Mouse (Mus musculus) ES-E14 (cell line): Measurements from ENCODE around the gene Kptn. TPM values are rescaled to one million over a fixed set of nuclear protein-coding genes. Genes with fewer than 3 reads are reported as not detected.

Experiments
- DNase-seq: peaks from one replicate; pipeline ENCODE4 v3.0.0-alpha.2; 2013; ENCODE audit warnings: low read depth, low spot score
- H3K27ac ChIP-seq: 2 replicates; pipeline ENCODE4 v1.5.1; 2012; ENCODE audit warnings: low read depth, mild to moderate bottlenecking, low read length, moderate library complexity, mixed read lengths; ENCODE audit not compliant: poor library complexity, insufficient read depth, severe bottlenecking
- H3K36me3 ChIP-seq: 2 replicates; pipeline ENCODE4 v1.6.1; 2012; ENCODE audit warnings: mild to moderate bottlenecking, low read length, moderate library complexity, mixed read lengths; ENCODE audit not compliant: control insufficient read depth, poor library complexity, insufficient read depth, severe bottlenecking
- H3K4me1 ChIP-seq, 2 experiments: fragments of 150-350 bp in 1 of 2; sonication (generic) in 1 of 2; 2 replicates each; pipeline ENCODE4 v1.6.1; 2012; ENCODE audit warnings: low read length in 2 of 2, mild to moderate bottlenecking in 1 of 2, mixed read lengths in 1 of 2; ENCODE audit not compliant: control insufficient read depth in 2 of 2, insufficient read depth in 2 of 2, poor library complexity in 1 of 2
- H3K4me3 ChIP-seq, 2 experiments: fragments of 150-350 bp in 1 of 2; sonication (generic) in 1 of 2; 2 replicates each; pipeline ENCODE4 v1.5.1; 2012; ENCODE audit warnings: low read length in 2 of 2, low read depth in 1 of 2, mild to moderate bottlenecking in 1 of 2, mixed read lengths in 1 of 2; ENCODE audit not compliant: insufficient read depth in 1 of 2, poor library complexity in 1 of 2, severe bottlenecking in 1 of 2
- H3K9ac ChIP-seq: 2 replicates; pipeline ENCODE4 v1.6.1; 2012; ENCODE audit warnings: low read depth, mild to moderate bottlenecking, low read length, mixed read lengths; ENCODE audit not compliant: poor library complexity, insufficient read depth, severe bottlenecking
- H3K9me3 ChIP-seq: fragments of 150-350 bp; sonication (generic); 2 replicates; pipeline ENCODE4 v1.6.1; 2012; ENCODE audit warnings: low read depth, mild to moderate bottlenecking, low read length; ENCODE audit not compliant: control insufficient read depth, insufficient read depth
- CHD2 ChIP-seq: IDR thresholded peaks from 2 replicates; pipeline ENCODE4 v1.6.1; 2014; ENCODE audit warnings: mild to moderate bottlenecking, low read depth, low read length, inconsistent platforms
- HCFC1 ChIP-seq: IDR thresholded peaks from 2 replicates; pipeline ENCODE4 v1.6.1; 2012; ENCODE audit warnings: low read length, inconsistent platforms, borderline replicate concordance; ENCODE audit not compliant: insufficient read depth
- MAFK ChIP-seq: IDR thresholded peaks from 2 replicates; pipeline ENCODE4 v1.6.1; 2014; ENCODE audit warnings: mild to moderate bottlenecking, low read depth, low read length, inconsistent platforms; ENCODE audit not compliant: insufficient read depth
- ZC3H11A ChIP-seq: IDR thresholded peaks from 2 replicates; pipeline ENCODE4 v1.6.1; 2012; ENCODE audit warnings: low read depth, mild to moderate bottlenecking, inconsistent platforms, low read length, borderline replicate concordance
- ZNF384 ChIP-seq: IDR thresholded peaks from 2 replicates; pipeline ENCODE4 v1.6.1; 2012; ENCODE audit warnings: low read depth, low read length, inconsistent platforms
- in situ Hi-C, 2 experiments: fragments of 600-800 bp; cut with MboI; formaldehyde crosslinking; loops; one replicate each; pipeline ENCODE4 v1.15.1; 2025; ENCODE audit warnings: low sequenced_read_pairs in 2 of 2, inconsistent platforms in 1 of 2; ENCODE audit not compliant: unreplicated experiment in 2 of 2
- total RNA-seq: library from RNA; depleted of rRNA; stranded (reverse); fragments of 300-350 nt; gene quantifications from 2 replicates; pipeline ENCODE4 v1.2.3, GENCODE M21; 2012

Kptn gene
- total RNA-seq, 1 experiment = 15.4 TPM

DNA sequence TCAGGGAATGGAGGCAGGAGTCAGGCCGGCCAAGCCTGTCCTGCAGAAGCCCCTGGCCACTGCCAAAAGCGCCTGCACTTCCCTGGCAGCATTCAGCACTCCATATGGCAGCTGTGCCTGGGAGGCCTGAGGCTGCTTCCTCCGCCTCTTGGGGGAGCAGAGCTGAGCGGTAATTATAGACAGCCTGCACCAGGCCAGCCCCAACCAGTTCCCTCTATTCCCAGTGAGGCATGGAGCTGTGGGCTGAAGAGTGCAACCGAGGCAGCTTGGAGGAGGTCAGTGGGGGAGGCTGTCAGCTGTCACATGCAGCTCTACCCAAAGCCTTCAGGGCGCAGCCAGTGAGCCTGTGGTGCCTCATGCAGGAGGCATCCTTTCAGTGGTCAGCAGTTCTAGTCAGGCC is 15.9 kb upstream of the Kptn start:
- no peaks in the 10 kb centered on the region for H3K9me3 ChIP-seq
- no peak for DNase-seq
- no peak overlapping the region for H3K9ac ChIP-seq
- no peak for TF ChIP-seq ZC3H11A
- TF ChIP-seq ZNF384 = no peak
- TF ChIP-seq CHD2 = no peak
- no peak for TF ChIP-seq HCFC1
- no peak for TF ChIP-seq MAFK
- no peak overlapping the region for H3K27ac ChIP-seq
- H3K4me3 ChIP-seq = no peak overlapping the region
- H3K36me3 ChIP-seq = peaks cover 46% of the 10 kb centered on the region
- peaks cover 5 to 8% of the 10 kb centered on the region in 2 experiments; a peak in 2 of 4 replicates for H3K4me1 ChIP-seq
- in situ Hi-C loops = no loop called here

DNA sequence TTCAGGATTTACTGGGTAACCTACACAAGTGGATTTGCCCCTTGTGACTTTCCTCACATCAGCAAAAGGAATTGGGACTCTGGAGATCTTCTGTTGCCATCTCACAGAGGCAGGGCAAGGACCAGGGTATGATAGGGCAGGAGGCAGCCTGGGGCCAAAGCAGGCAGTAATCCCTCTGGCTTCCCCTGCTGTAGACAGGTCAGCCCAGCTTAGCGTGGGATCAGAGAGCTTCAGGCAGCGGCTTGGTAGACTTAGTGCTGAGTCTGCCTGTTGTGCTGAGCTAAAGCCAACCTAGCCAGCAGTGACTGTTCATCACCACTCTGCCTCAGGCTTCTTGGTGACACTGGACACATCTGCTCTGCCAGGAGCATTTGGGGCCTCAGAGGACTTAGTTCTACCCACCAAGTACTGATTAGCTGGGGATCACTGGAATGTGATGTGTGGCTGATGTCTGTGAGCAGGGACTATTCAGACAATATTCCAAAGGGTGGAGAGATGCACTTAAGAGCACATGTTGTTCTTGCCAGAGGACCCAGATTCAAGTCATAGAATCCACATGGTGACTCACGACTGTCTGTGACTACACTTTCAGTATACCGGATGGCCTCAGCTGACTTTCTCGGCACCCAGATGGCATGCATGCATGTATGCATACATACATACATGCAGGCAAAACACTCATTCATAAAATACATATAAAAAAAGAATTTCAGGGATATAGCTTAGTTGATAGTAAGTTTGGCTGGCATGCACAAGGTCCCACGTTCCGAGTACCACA is 14.9 kb upstream of the Kptn start:
- Histone ChIP-seq H3K9me3 (no peaks in the 10 kb centered on the region), H3K36me3 (peaks cover 53% of the 10 kb centered on the region), H3K4me3 (no peak overlapping the region), H3K4me1 (peaks cover under 1 to 2% of the 10 kb centered on the region in 2 experiments; a peak in 1 of 4 replicates), H3K9ac (0 out of 2 replicates have a peak overlapping the region, but pooled peaks have one; percentile 23), H3K27ac (no peak overlapping the region; the same call in 1 of the 2 replicates)
- no peak for DNase-seq
- in situ Hi-C loops = no loop called here
- no peak for TF ChIP-seq ZNF384
- TF ChIP-seq HCFC1 = no peak
- TF ChIP-seq ZC3H11A = no peak
- TF ChIP-seq CHD2 = no peak
- no peak for TF ChIP-seq MAFK

DNA sequence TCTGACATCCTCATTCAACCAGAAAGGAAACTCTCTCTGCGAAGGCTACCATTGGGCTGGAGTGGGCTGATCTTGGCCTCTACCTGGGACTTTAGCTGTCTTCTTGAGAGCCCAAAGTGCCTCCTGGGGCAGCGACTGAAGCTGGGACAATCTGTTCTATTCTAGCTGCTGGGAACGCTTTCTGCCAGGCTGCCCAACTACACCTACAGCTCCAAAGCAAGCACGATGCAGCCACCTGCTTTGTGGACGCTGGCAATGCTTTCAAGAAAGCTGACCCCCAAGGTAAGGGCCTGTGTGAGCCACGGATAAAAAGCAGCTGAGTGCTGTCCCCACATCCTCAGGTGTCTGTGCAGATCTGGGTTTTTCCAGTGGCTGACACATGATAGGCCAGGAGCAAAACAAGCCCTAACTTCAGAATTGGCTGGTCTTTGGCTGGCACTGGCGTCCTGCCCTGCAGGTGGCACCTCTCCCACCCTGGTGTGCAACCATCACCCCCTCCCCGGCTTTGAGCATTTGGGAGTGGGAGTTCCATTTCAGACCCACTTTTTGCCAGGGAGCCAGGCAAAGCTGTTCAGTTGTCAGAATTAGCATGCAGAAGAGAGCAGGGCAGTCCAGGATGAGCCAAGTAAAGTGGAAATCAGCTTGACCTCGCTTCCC is 10.7 kb upstream of the Kptn start:
- no peak overlapping the region for H3K4me3 ChIP-seq
- TF ChIP-seq HCFC1 = no peak
- no peak for TF ChIP-seq CHD2
- TF ChIP-seq ZC3H11A = no peak
- TF ChIP-seq MAFK = no peak
- TF ChIP-seq ZNF384 = no peak
- H3K9me3 ChIP-seq = no peaks in the 10 kb centered on the region
- no peaks in the 10 kb centered on the region for H3K4me1 ChIP-seq
- H3K27ac ChIP-seq = no peak overlapping the region
- peaks cover 65% of the 10 kb centered on the region for H3K36me3 ChIP-seq
- in situ Hi-C loops = no loop called here
- no peak overlapping the region for H3K9ac ChIP-seq
- no peak for DNase-seq

DNA sequence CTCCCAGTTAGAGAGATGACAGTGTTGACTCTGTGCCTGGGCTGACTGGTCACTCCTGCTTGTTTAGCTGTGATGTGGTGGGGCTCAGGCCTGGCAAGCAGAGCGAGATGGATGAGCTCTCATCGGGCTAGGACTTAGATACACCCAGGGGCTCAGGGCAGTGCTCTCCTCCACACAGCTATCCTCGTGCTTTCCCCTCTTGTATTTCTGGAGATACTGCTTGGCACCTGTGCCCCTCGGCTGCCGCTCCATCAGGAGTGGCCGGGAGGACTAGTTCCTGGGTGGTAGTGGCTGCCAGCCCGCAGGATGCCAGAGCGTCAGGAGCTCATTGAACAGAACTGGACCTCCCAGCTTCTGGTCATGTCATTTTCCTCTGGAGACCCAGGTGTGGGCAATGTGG is 9.5 kb upstream of the Kptn start:
- H3K36me3 ChIP-seq = peaks cover 70% of the 10 kb centered on the region
- DNase-seq = no peak
- in situ Hi-C loops = no loop called here

More for the DNA sequence above, 9.5 kb upstream of the Kptn start:
- Histone ChIP-seq H3K9ac (no peak overlapping the region), H3K9me3 (no peaks in the 10 kb centered on the region), H3K27ac (no peak overlapping the region), H3K4me3 (no peak overlapping the region), H3K4me1 (no peaks in the 10 kb centered on the region)
- TF ChIP-seq HCFC1 (no peak), ZNF384 (no peak), MAFK (no peak), CHD2 (no peak), ZC3H11A (no peak)
